Mouse (Mus musculus) B cell, adult 67 days (primary cell): ENCODE data around the gene Sdhaf1. TPM values are rescaled to one million over a fixed set of nuclear protein-coding genes. Genes with fewer than 3 reads are reported as not detected.

Experiments used
- total RNA-seq, 2 experiments: library from RNA; stranded (reverse); gene quantifications; 4 replicates each; pipeline ENCODE4 v1.2.4; 2023

The Sdhaf1 gene
- total RNA-seq, result 10 to 100 TPM; 11.4 to 20.5 TPM

DNA sequence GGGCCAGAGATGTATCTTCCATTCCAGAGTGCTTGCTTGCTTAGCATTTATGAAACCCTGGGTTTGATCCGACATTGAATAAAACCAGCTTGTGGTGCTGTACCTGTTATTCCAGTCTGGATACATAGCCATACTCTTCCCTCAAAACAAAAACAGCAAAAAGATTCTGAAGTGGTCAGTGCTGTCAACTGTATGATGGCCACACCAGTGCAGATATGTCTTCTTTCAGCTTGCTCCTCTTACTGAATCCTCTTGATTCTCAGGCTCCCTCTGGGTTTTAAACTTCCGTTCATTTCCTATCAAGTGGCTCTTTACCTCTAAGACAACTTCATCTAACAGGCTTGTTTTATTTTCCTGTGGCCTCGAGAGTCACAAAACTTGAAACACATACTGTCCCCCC is at the start of gene Sdhaf1:
Gene Sdhaf1 (minus strand): TSS at position 101 of the 400 bp plus-strand sequence.

GRCm38 (mm10) chr7:30362652-30363343 is 39.1 kb upstream of the Sdhaf1 start, which contains the start of gene Lrfn3:
Gene Lrfn3, minus strand, starts transcription at chr7:30362772.

GRCm38 (mm10) chr7:30321539-30322284 is 2.0 kb downstream of the Sdhaf1 start, which contains the start of gene E130208F15Rik:
Gene E130208F15Rik, plus strand, starts transcription at chr7:30321740.

GRCm38 (mm10) chr7:30314721-30315155 is 9.0 kb downstream of the Sdhaf1 start, which contains the start of gene Syne4:
Gene Syne4, plus strand, starts transcription at chr7:30314807.

DNA sequence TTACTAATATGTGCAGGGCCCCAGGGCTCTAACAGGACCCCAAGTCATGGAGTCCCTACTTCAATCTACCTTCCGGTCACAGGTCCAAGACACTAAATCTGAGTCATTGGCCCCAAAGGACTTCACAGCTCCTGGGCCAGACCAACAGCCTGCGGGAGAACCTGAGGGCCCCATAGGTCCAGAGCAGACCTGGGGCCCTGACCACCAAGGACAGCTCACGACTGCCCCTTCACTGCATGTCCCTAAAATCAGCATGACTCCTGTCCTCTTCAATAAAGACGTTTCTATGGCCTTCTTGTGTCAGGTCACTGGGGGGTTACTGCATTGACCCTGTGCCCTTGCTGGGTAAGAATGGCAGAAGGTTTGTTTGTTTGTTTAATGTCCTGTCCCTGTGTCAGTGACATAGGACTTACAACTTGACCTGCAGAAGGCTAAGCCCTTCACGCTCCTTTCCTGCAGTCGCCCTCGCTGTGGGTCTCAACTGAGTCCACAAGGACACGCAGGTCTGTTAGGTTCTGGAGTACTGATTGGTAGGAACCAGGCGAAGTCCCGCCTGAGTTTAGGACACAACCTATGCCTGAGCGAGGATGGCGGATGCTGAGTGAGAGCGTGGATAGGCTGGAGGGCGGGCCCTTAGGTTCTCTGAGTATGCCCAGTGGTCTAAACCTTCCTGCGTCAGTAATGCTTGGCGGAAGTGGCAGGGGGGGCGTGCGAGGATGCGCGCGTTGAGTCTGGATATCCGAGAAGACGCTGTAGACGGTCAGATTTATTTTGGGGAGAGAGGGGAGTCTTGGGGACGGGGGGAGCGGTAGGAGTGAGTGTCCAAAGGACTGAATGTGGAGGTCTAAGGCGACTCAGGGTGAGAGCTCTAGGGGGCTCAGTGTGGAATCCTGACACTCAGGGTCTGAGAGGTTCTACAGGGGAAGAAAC is 15.4 kb downstream of the Sdhaf1 start, which contains the start of gene Alkbh6:
Gene Alkbh6 (plus strand): TSS at position 642 of the 930 bp plus-strand sequence.

DNA sequence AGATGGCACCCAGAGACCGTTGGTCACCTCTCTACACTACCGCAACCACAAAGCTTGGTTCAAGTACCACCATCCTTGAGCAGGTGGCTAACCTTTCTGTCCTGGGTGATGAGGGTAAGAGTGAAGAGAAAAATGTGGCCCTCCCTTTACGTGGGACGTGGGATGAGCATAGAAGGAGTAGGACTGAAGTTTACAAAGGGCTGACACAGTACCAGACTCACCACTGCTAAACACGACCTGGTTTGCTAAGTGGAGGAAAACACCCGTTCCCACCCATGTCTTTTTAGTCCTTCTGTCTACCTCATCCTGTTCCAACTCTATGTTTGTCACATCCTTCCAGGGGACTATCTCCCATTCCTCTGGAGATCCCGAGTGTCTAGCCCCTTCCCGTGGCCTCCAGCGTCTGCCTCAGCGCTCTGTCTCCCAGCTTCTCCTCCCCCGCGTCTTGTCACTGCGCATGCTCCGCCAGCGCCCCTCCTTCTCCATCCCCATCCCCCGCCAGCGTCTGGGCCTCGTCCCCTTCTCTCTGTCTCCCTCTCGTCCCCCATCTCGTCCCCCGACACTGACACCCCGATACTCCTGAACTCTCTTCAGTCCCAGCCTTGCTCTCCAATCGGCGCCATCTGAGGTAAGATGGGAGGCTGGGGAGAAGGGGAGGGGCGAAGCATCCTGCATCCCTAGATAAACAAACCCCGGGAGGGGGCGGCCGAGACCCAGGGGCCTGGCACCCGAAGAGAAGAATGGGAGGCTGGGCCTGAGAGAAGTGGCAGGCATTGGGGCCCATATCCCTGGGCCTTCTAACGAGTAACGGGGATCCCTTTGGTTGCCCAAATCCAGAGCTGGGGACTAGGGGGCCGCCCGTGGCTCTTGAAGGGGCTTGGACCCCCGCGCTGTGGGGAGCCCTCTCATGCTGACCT is 32.2 kb downstream of the Sdhaf1 start, which contains the start of gene Clip3:
Gene Clip3 (plus strand): TSS at position 514 of the 917 bp plus-strand sequence.

GRCm38 (mm10) chr7:30279951-30280669 is 43.6 kb downstream of the Sdhaf1 start, which contains the start of the genes Thap8 and Wdr62:
Gene Thap8, plus strand, starts transcription at chr7:30280094.
Gene Wdr62, minus strand, starts transcription at chr7:30280419.

Other genes with a start within 250 kb of the Sdhaf1 start
- gene Gm26920, start 233.5 kb downstream of the Sdhaf1 start, total RNA-seq, result not detected
- 10 to 100 TPM in 1 of 2 experiments, 1 to 10 TPM in 1; 7.1 to 12.0 TPM for gene Zfp566, start 233.4 kb downstream of the Sdhaf1 start, total RNA-seq
- gene Zfp260, start 229.1 kb downstream of the Sdhaf1 start, total RNA-seq, result 10 to 100 TPM; 33.0 to 37.9 TPM
- gene Zfp382, start 202.0 kb downstream of the Sdhaf1 start, total RNA-seq, result 10 to 100 TPM; 14.4 to 18.9 TPM
- 10 to 100 TPM; 50.1 to 55.0 TPM for gene Zfp146, start 154.1 kb downstream of the Sdhaf1 start, total RNA-seq
- not detected for gene Cox7a1, start 139.8 kb downstream of the Sdhaf1 start, total RNA-seq
- gene Capns1, start 125.1 kb downstream of the Sdhaf1 start, total RNA-seq, result 100 to 1,000 TPM; 183 to 185 TPM
- gene Polr2i, start 91.9 kb downstream of the Sdhaf1 start, total RNA-seq, result 10 to 100 TPM; 46.5 to 48.1 TPM
- 10 to 100 TPM; 35.6 to 44.1 TPM for gene Tbcb, start 91.6 kb downstream of the Sdhaf1 start, total RNA-seq
- not detected for gene Ovol3, start 88.2 kb downstream of the Sdhaf1 start, total RNA-seq
- gene Thap8, start 43.8 kb downstream of the Sdhaf1 start, total RNA-seq, result 1 to 10 TPM; 2.1 to 2.4 TPM
- gene Wdr62, start 43.5 kb downstream of the Sdhaf1 start, total RNA-seq, result 1 to 10 TPM; 4.6 to 9.2 TPM
- gene Clip3, start 32.2 kb downstream of the Sdhaf1 start, total RNA-seq, result not detected
- gene Alkbh6, start 15.2 kb downstream of the Sdhaf1 start, total RNA-seq, result 10 to 100 TPM; 63.1 to 67.2 TPM
- 1 to 10 TPM; 2.2 to 3.6 TPM for gene Syne4, start 9.1 kb downstream of the Sdhaf1 start, total RNA-seq
- 1 to 10 TPM; 3.9 to 6.6 TPM for gene E130208F15Rik, start 2.2 kb downstream of the Sdhaf1 start, total RNA-seq
- not detected for gene Lrfn3, start 38.9 kb upstream of the Sdhaf1 start, total RNA-seq
- gene Tyrobp, start 89.9 kb upstream of the Sdhaf1 start, total RNA-seq, result 10 to 100 TPM; 68.2 to 78.3 TPM
- 10 to 100 TPM; 48.5 to 50.5 TPM for gene Hcst, start 96.0 kb upstream of the Sdhaf1 start, total RNA-seq
- gene Nfkbid, start 97.8 kb upstream of the Sdhaf1 start, total RNA-seq, result 100 to 1,000 TPM; 400 to 437 TPM
- not detected for gene Aplp1, start 121.6 kb upstream of the Sdhaf1 start, total RNA-seq
- not detected for gene Kirrel2, start 133.8 kb upstream of the Sdhaf1 start, total RNA-seq
- gene Nphs1, start 134.4 kb upstream of the Sdhaf1 start, total RNA-seq, result not detected
- not detected for gene Prodh2, start 169.7 kb upstream of the Sdhaf1 start, total RNA-seq
- 10 to 100 TPM; 18.6 to 20.7 TPM for gene Arhgap33, start 211.2 kb upstream of the Sdhaf1 start, total RNA-seq
- gene Hspb6, start 228.3 kb upstream of the Sdhaf1 start, total RNA-seq, result 1 to 10 TPM; 3.0 to 4.3 TPM
- gene Proser3, start 228.4 kb upstream of the Sdhaf1 start, total RNA-seq, result 10 to 100 TPM; 18.8 to 27.2 TPM
- gene Lin37, start 235.9 kb upstream of the Sdhaf1 start, total RNA-seq, result 10 to 100 TPM; 42.2 to 45.2 TPM
- gene U2af1l4, start 239.4 kb upstream of the Sdhaf1 start, total RNA-seq, result 100 to 1,000 TPM; 107 to 109 TPM
- 10 to 100 TPM; 13.9 to 14.0 TPM for gene Gm49396, start 239.4 kb upstream of the Sdhaf1 start, total RNA-seq
- 100 to 1,000 TPM; 129 to 145 TPM for gene Psenen, start 239.7 kb upstream of the Sdhaf1 start, total RNA-seq
- gene Igflr1, start 241.5 kb upstream of the Sdhaf1 start, total RNA-seq, result 1 to 10 TPM; 7.3 to 7.7 TPM